Mouse (Mus musculus) forelimb bud, embryonic 11.5 days (tissue): ENCODE measurements around the gene Rmdn2.

Source experiments
- DNase-seq: peaks from one replicate; pipeline ENCODE4 v3.0.0-alpha.2; 2012; ENCODE audit warnings: low read depth, low spot score

Rmdn2 gene

GRCm38 (mm10) chr17:79705671-79706455 is 94.2 kb downstream of the Rmdn2 start:
- no peak for DNase-seq

- no peak for DNase-seq
These were observed 96.5 kb downstream of the Rmdn2 start for GRCm38 (mm10) chr17:79708168-79708567.

GRCm38 (mm10) chr17:79709718-79710117 is 98.1 kb downstream of the Rmdn2 start:
- no peak for DNase-seq

- DNase-seq = no peak
These were observed 98.7 kb downstream of the Rmdn2 start for GRCm38 (mm10) chr17:79710246-79710842.

GRCm38 (mm10) chr17:79711944-79712343 is 100.3 kb downstream of the Rmdn2 start:
- no peak for DNase-seq

- peak; percentile 46 for DNase-seq
These were observed 100.9 kb downstream of the Rmdn2 start for GRCm38 (mm10) chr17:79712536-79712935.

- DNase-seq = no peak
These were observed 101.6 kb downstream of the Rmdn2 start for GRCm38 (mm10) chr17:79713276-79713642.

- DNase-seq = peak; percentile 56
These were observed 102.1 kb downstream of the Rmdn2 start for GRCm38 (mm10) chr17:79713643-79714367.

- no peak for DNase-seq
These were observed 102.8 kb downstream of the Rmdn2 start for GRCm38 (mm10) chr17:79714368-79714895.

- no peak for DNase-seq
These were observed 103.4 kb downstream of the Rmdn2 start, which contains the start of gene Cyp1b1 for GRCm38 (mm10) chr17:79714931-79715637. Gene Cyp1b1, minus strand, starts transcription at chr17:79715061.

GRCm38 (mm10) chr17:79715649-79716143 is 104.0 kb downstream of the Rmdn2 start:
- DNase-seq = peak; percentile 95

- no peak for DNase-seq
These were observed 109.0 kb downstream of the Rmdn2 start for GRCm38 (mm10) chr17:79720681-79721080.

GRCm38 (mm10) chr17:79726613-79727012 is 115.0 kb downstream of the Rmdn2 start:
- DNase-seq = no peak

GRCm38 (mm10) chr17:79728053-79728584 is 116.5 kb downstream of the Rmdn2 start:
- DNase-seq = peak; percentile 40

GRCm38 (mm10) chr17:79728585-79729503 is 117.2 kb downstream of the Rmdn2 start:
- DNase-seq = peak; percentile 81

- DNase-seq = no peak
These were observed 119.3 kb downstream of the Rmdn2 start for GRCm38 (mm10) chr17:79730988-79731387.

- DNase-seq = no peak
These were observed 121.4 kb downstream of the Rmdn2 start for GRCm38 (mm10) chr17:79733039-79733438.

- DNase-seq = no peak
These were observed 125.9 kb downstream of the Rmdn2 start for GRCm38 (mm10) chr17:79737598-79737997.

GRCm38 (mm10) chr17:79738847-79739498 is 127.3 kb downstream of the Rmdn2 start:
- peak; percentile 34 for DNase-seq
